Mouse (Mus musculus): ENCODE data around the gene Tars2. TPM values are rescaled to one million over a fixed set of nuclear protein-coding genes. Genes with fewer than 3 reads are reported as not detected.
A peak's percentile ranks its signal among the peaks of the same experiment; 100 is the strongest.

Tars2 gene
- polyA plus RNA-seq, 1 experiment from 2014 or later = 48.3 TPM

GRCm38 (mm10) chr3:95761771-95762170, 1.8 kb upstream of the Tars2 start:
- Histone ChIP-seq H3K36me3 (peaks cover 37% of the 10 kb centered on the region), H3K4me1 (no peaks in the 10 kb centered on the region), H3K27ac (replicated peaks) (no peak overlapping the region), H3K9me3 (no peaks in the 10 kb centered on the region), H3K4me3 (no peak overlapping the region), H3K9ac (replicated peaks) (no peak overlapping the region), H3K4me2 (replicated peaks) (no peak overlapping the region), H3K27me3 (no peaks in the 10 kb centered on the region)
- 68% methylated on average over 4 of the region's 4 CpGs for WGBS
- ATAC-seq (replicated peaks) = no peak

DNA sequence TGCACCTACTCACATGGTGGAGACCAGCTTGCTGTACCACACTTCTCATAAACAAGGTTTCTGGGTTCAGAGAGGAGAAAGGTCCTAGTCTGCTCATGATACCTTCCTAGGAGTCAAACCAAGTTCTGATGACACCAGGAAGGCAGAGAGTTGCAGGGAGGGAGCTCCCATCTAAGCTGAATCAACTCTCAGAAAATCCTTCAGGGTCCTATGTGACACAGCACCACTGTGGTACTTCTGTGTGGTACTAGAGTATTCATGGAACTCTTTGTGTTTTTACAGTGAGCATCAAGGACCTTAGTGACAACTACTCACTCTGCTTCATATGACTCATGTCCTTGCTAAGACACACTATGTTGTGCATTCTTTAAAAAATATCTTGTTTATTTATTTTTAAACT, 650 bp upstream of the Tars2 start:
- Histone ChIP-seq H3K9ac (replicated peaks) (no peak overlapping the region), H3K4me3 (no peak overlapping the region), H3K27ac (replicated peaks) (no peak overlapping the region), H3K4me2 (replicated peaks) (no peak overlapping the region), H3K36me3 (peaks cover 26% of the 10 kb centered on the region), H3K27me3 (no peaks in the 10 kb centered on the region), H3K4me1 (no peaks in the 10 kb centered on the region), H3K9me3 (no peaks in the 10 kb centered on the region)
- ATAC-seq (replicated peaks) = no peak

- no peak overlapping the region for H3K9ac ChIP-seq (replicated peaks)
- WGBS = 54% methylated on average over 9 of the region's 9 CpGs
- no peak for ATAC-seq (replicated peaks)
These were observed 1.4 kb downstream of the Tars2 start for GRCm38 (mm10) chr3:95758467-95759218.

GRCm38 (mm10) chr3:95756808-95757207, 3.2 kb downstream of the Tars2 start:
- H3K9me3 ChIP-seq = no peaks in the 10 kb centered on the region
- no peak for ATAC-seq (replicated peaks)
- H3K4me1 ChIP-seq = peaks cover 6% of the 10 kb centered on the region
- no peak overlapping the region for H3K27ac ChIP-seq (replicated peaks)
- no peak overlapping the region for H3K4me2 ChIP-seq (replicated peaks)
- peaks cover 11% of the 10 kb centered on the region; the same call in 1 of the 2 replicates for H3K36me3 ChIP-seq
- H3K27me3 ChIP-seq = no peaks in the 10 kb centered on the region
- no peak overlapping the region for H3K4me3 ChIP-seq
- H3K9ac ChIP-seq (replicated peaks) = no peak overlapping the region
- WGBS = 88% methylated on average over 2 of the region's 2 CpGs

More at GRCm38 (mm10) chr3:95758467-95759218, 1.4 kb downstream of the Tars2 start:
- Histone ChIP-seq H3K27ac (replicated peaks) (no peak overlapping the region), H3K4me3 (no peak overlapping the region), H3K4me2 (replicated peaks) (no peak overlapping the region), H3K36me3 (peaks cover 5% of the 10 kb centered on the region; the same call in 1 of the 2 replicates), H3K9me3 (no peaks in the 10 kb centered on the region), H3K4me1 (peaks cover 6% of the 10 kb centered on the region), H3K27me3 (no peaks in the 10 kb centered on the region)

GRCm38 (mm10) chr3:95754345-95755206, 5.4 kb downstream of the Tars2 start:
- under 1% methylated on average over 30 of the region's 30 CpGs for WGBS

GRCm38 (mm10) chr3:95752935-95753334, 7.1 kb downstream of the Tars2 start:
- Histone ChIP-seq H3K9me3 (no peaks in the 10 kb centered on the region), H3K4me2 (replicated peaks) (no peak overlapping the region), H3K27me3 (no peaks in the 10 kb centered on the region), H3K4me1 (peaks cover 6% of the 10 kb centered on the region), H3K27ac (replicated peaks) (no peak overlapping the region), H3K9ac (replicated peaks) (no peak overlapping the region), H3K36me3 (peaks cover 46% of the 10 kb centered on the region), H3K4me3 (no peak overlapping the region)
- 87% methylated on average over 3 of the region's 3 CpGs for WGBS
- no peak for ATAC-seq (replicated peaks)

More at GRCm38 (mm10) chr3:95754345-95755206, 5.4 kb downstream of the Tars2 start:
- H3K27me3 ChIP-seq = no peaks in the 10 kb centered on the region
- no peaks in the 10 kb centered on the region for H3K9me3 ChIP-seq
- H3K36me3 ChIP-seq = peaks cover 31% of the 10 kb centered on the region
- H3K4me2 ChIP-seq (replicated peaks) = peak overlapping the region; percentile 76
- peak overlapping the region; percentile 79 for H3K9ac ChIP-seq (replicated peaks)
- peak overlapping the region; percentile 64 for H3K27ac ChIP-seq (replicated peaks)
- ATAC-seq (replicated peaks) = peak; percentile 100
- peak overlapping the region; percentile 61 for H3K4me3 ChIP-seq
- peaks cover 6% of the 10 kb centered on the region for H3K4me1 ChIP-seq

- Histone ChIP-seq H3K4me2 (replicated peaks) (no peak overlapping the region), H3K27me3 (no peaks in the 10 kb centered on the region), H3K9ac (replicated peaks) (no peak overlapping the region), H3K27ac (replicated peaks) (no peak overlapping the region), H3K4me3 (no peak overlapping the region), H3K9me3 (no peaks in the 10 kb centered on the region), H3K4me1 (no peaks in the 10 kb centered on the region), H3K36me3 (peaks cover 48% of the 10 kb centered on the region)
- WGBS = 86% methylated on average over 8 of the region's 8 CpGs
- ATAC-seq (replicated peaks) = no peak
These were observed 19.6 kb downstream of the Tars2 start for GRCm38 (mm10) chr3:95740406-95740805.

DNA sequence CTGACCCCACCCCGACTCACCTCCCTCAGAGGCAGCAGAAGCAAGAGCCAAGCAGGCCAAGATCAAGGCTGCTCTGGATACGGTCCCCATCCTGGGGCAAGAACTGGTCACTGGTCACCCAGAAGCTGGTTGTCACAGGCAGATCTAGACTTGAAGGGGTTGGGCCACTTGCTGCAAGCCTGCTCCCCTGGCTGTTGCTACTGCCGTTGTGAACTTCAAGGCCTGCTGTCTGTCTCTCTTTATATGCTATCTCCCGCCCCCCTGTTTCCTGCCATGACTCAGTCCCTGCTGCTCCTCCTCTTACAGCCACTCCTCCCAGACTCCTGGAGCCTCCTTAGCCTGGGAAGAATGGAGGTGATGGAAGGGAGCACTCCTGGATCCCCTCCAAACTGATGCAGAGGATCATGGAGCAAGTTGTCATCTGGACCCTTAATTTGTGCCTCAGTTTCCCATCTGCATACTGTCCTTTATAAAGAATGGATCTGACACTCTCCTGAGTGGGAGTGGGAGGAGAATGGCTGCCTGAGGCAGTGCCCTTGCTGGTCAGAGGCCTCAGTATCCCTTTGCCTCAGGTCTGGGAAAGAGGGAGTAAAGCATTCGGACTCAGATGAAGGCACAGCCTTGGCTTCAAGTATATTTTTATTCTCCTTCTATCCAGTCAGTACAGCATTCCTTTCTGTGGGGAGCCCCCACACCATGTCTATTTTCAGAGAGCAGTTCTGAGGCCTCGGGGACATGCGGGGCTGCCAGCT, 20.5 kb downstream of the Tars2 start, which contains the start of gene Ecm1:
Ecm1 (minus strand) TSS at position 217 of the 752 bp plus-strand sequence.
- WGBS = 91% methylated on average over 7 of the region's 7 CpGs
- H3K27ac ChIP-seq (replicated peaks) = no peak within 1 kb of the TSS
- no peak within 1 kb of the TSS for H3K9ac ChIP-seq (replicated peaks)
- peaks cover 39% of the 10 kb centered on the region for H3K36me3 ChIP-seq
- H3K27me3 ChIP-seq = no peaks in the 10 kb centered on the region
- H3K9me3 ChIP-seq = no peaks in the 10 kb centered on the region
- H3K4me3 ChIP-seq = no peak within 1 kb of the TSS
- no peak within 1 kb of the TSS for H3K4me2 ChIP-seq (replicated peaks)
- no peaks in the 10 kb centered on the region for H3K4me1 ChIP-seq
- ATAC-seq (replicated peaks) = no peak

DNA sequence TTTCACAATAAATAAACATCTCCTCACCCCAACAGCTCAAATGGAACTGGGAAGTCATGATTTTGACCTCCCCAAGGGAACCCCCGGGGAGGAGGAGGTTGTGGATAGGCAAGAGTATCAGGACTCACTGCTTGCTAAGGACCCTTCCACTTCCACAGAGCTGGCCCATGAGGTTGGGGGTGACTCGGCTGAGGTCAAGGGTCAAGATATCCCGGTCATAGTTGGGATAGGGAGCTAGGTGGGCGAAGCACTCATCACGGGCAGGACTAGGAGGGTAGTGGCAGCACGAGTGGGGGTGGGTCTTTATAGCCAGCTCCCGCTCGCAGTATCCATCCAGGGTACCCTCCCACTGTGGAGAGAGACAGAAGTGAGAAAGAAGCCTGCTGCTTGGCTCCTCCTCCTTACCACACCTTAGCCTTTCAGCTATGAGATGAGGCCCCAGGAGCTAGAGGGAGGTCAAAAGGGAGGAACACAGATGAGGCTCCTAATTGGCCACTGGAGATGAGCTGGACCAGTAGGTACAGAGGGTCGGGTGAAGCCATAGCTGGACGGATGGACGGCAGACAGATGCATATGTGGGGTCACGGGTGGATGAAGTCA, 24.8 kb downstream of the Tars2 start:
- 91% methylated on average over 12 of the region's 12 CpGs for WGBS

DNA sequence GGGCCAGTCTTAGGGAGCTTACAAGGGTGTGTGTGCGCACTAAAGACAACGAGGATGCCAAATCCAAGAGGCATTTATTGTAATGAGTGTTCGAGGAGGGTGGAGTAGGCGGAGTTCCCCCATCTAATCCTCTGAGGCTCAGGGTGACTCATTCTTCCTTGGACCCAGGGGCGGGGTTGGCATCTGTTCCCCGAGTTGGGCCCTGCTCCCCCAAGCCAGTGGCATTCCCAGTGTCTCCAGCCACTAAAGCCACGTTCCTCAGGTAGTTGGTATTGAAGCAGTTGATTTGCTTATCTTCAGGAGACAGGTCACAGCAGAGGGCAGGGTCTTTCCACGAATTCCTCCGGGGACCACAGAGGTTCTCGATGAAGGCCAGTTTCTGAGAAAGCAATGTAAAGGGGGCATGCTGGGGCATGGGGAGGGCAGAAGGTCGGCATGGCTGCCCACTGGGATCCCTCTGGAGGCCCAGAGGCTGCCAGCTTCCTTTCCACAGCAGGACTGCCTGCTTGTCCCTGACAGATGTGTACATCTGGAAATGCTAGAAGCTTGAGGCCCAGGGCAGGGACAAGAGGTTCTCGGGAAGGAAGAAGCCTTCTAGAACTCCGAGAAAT, 25.8 kb downstream of the Tars2 start:
- Histone ChIP-seq H3K27ac (replicated peaks) (no peak overlapping the region), H3K4me3 (no peak overlapping the region), H3K9me3 (no peaks in the 10 kb centered on the region), H3K4me1 (no peaks in the 10 kb centered on the region), H3K4me2 (replicated peaks) (no peak overlapping the region), H3K27me3 (no peaks in the 10 kb centered on the region), H3K36me3 (peaks cover 3% of the 10 kb centered on the region; the same call in 1 of the 2 replicates), H3K9ac (replicated peaks) (no peak overlapping the region)
- 76% methylated on average over 13 of the region's 13 CpGs for WGBS
- no peak for ATAC-seq (replicated peaks)

More for the DNA sequence above, 24.8 kb downstream of the Tars2 start:
- no peaks in the 10 kb centered on the region for H3K27me3 ChIP-seq
- no peak for ATAC-seq (replicated peaks)
- no peak overlapping the region for H3K9ac ChIP-seq (replicated peaks)
- H3K4me3 ChIP-seq = no peak overlapping the region
- H3K9me3 ChIP-seq = no peaks in the 10 kb centered on the region
- H3K36me3 ChIP-seq = peaks cover 11% of the 10 kb centered on the region
- no peak overlapping the region for H3K27ac ChIP-seq (replicated peaks)
- no peaks in the 10 kb centered on the region for H3K4me1 ChIP-seq
- no peak overlapping the region for H3K4me2 ChIP-seq (replicated peaks)

All from forebrain, embryonic 15.5 days (tissue).